Mouse (Mus musculus) intestine, embryonic 15.5 days (tissue): ENCODE results near the gene Lrch1. TPM values are rescaled to one million over a fixed set of nuclear protein-coding genes. Genes with fewer than 3 reads are reported as not detected.
A peak's percentile ranks its signal among the peaks of the same experiment; 100 is the strongest.

ENCODE experiments used
- ATAC-seq: fragments of 200-750 bp; cut with Nextera tagmentation; 2 replicates; pipeline ENCODE4 v1.8.0; 2017; ENCODE audit warnings: moderate TSS enrichment, moderate library complexity
- H3K27ac ChIP-seq: fragments of 300-500 bp; sonication (generic); 2 replicates; pipeline ENCODE4 v1.5.1; 2015; ENCODE audit warnings: mild to moderate bottlenecking, inconsistent platforms
- H3K27me3 ChIP-seq: fragments of 300-500 bp; sonication (generic); replicated peaks from 2 replicates; pipeline ENCODE4 v1.6.1; 2015; ENCODE audit warnings: inconsistent platforms
- H3K36me3 ChIP-seq: fragments of 300-500 bp; sonication (generic); 2 replicates; pipeline ENCODE4 v1.6.1; 2015; ENCODE audit warnings: inconsistent platforms
- H3K4me1 ChIP-seq: fragments of 300-500 bp; sonication (generic); replicated peaks from 2 replicates; pipeline ENCODE4 v1.6.1; 2015; ENCODE audit warnings: inconsistent platforms
- H3K4me2 ChIP-seq: fragments of 300-500 bp; sonication (generic); replicated peaks from 2 replicates; pipeline ENCODE4 v1.6.1; 2015; ENCODE audit warnings: mild to moderate bottlenecking, inconsistent platforms
- H3K4me3 ChIP-seq: fragments of 300-500 bp; sonication (generic); replicated peaks from 2 replicates; pipeline ENCODE4 v1.5.1; 2015; ENCODE audit warnings: inconsistent platforms
- H3K9ac ChIP-seq: fragments of 300-500 bp; sonication (generic); 2 replicates; pipeline ENCODE4 v1.6.1; 2015; ENCODE audit warnings: inconsistent platforms
- H3K9me3 ChIP-seq: fragments of 300-500 bp; sonication (generic); 2 replicates; pipeline ENCODE4 v1.6.1; 2016; ENCODE audit warnings: inconsistent platforms
- WGBS: fragments of 180-500 bp; shearing (Covaris S2); methylation state at CpG from one replicate; pipeline ENCODE4 v1.1.7; 2015; 5-methylcytosine and 5-hydroxymethylcytosine counted together
- polyA plus RNA-seq: library from polyadenylated mRNA; unstranded; fragments of >200 nt; fragmentation: Nextera tagmentation; extraction: Ambion mirVana; gene quantifications from 2 replicates; pipeline ENCODE4 v1.2.1, GENCODE M21; 2015

Gene Lrch1
- polyA plus RNA-seq, 1 experiment from 2014 or later: 12.5 TPM

- no peaks in the 10 kb centered on the region for H3K9me3 ChIP-seq
- WGBS: 65% methylated on average over 8 of the region's 8 CpGs
- no peak overlapping the region for H3K27ac ChIP-seq
- 0 out of 2 replicates have a peak, but pooled peaks have one; percentile 29 for ATAC-seq
- no peak overlapping the region for H3K9ac ChIP-seq
- no peak overlapping the region for H3K4me3 ChIP-seq
- H3K4me1 ChIP-seq: peaks cover 13% of the 10 kb centered on the region; the same call in 1 of the 2 replicates
- no peak overlapping the region for H3K4me2 ChIP-seq
- no peaks in the 10 kb centered on the region for H3K36me3 ChIP-seq
- H3K27me3 ChIP-seq: no peaks in the 10 kb centered on the region
Observed at GRCm38 (mm10) chr14:74900705-74901369, 46.8 kb downstream of the Lrch1 start.

GRCm38 (mm10) chr14:74899953-74900704 lies 47.5 kb downstream of the Lrch1 start:
- Histone ChIP-seq H3K36me3 (no peaks in the 10 kb centered on the region), H3K9ac (no peak overlapping the region), H3K4me2 (no peak overlapping the region), H3K27me3 (no peaks in the 10 kb centered on the region), H3K9me3 (no peaks in the 10 kb centered on the region), H3K27ac (no peak overlapping the region), H3K4me3 (no peak overlapping the region), H3K4me1 (peaks cover 13% of the 10 kb centered on the region; the same call in 1 of the 2 replicates)
- 61% methylated on average over 13 of the region's 13 CpGs for WGBS
- ATAC-seq: no peak

- Histone ChIP-seq H3K9ac (no peak overlapping the region), H3K4me2 (no peak overlapping the region), H3K36me3 (no peaks in the 10 kb centered on the region), H3K27me3 (no peaks in the 10 kb centered on the region), H3K9me3 (no peaks in the 10 kb centered on the region), H3K4me1 (peaks cover 13% of the 10 kb centered on the region; the same call in 1 of the 2 replicates), H3K27ac (no peak overlapping the region), H3K4me3 (no peak overlapping the region)
- WGBS: 90% methylated on average over 5 of the region's 5 CpGs
- ATAC-seq: no peak
Observed at GRCm38 (mm10) chr14:74898939-74899338, 48.7 kb downstream of the Lrch1 start.

- Histone ChIP-seq H3K9me3 (no peaks in the 10 kb centered on the region), H3K27me3 (no peaks in the 10 kb centered on the region), H3K4me2 (no peak overlapping the region), H3K4me3 (no peak overlapping the region), H3K9ac (no peak overlapping the region), H3K4me1 (no peaks in the 10 kb centered on the region), H3K36me3 (no peaks in the 10 kb centered on the region), H3K27ac (no peak overlapping the region)
- 76% methylated on average over 6 of the region's 6 CpGs for WGBS
- ATAC-seq: no peak
Observed at GRCm38 (mm10) chr14:74893693-74894092, 54.0 kb downstream of the Lrch1 start.

- Histone ChIP-seq H3K4me1 (no peaks in the 10 kb centered on the region), H3K4me3 (no peak overlapping the region), H3K9ac (no peak overlapping the region), H3K9me3 (no peaks in the 10 kb centered on the region), H3K36me3 (no peaks in the 10 kb centered on the region), H3K27ac (no peak overlapping the region), H3K4me2 (no peak overlapping the region), H3K27me3 (no peaks in the 10 kb centered on the region)
- 93% methylated on average over 3 of the region's 3 CpGs for WGBS
- ATAC-seq: no peak
Observed at GRCm38 (mm10) chr14:74893085-74893648, 54.5 kb downstream of the Lrch1 start.

- WGBS: 87% methylated on average over 2 of the region's 2 CpGs
- Histone ChIP-seq H3K4me2 (no peak overlapping the region), H3K36me3 (no peaks in the 10 kb centered on the region), H3K4me1 (peaks cover 15% of the 10 kb centered on the region), H3K27me3 (no peaks in the 10 kb centered on the region), H3K9me3 (no peaks in the 10 kb centered on the region), H3K4me3 (no peak overlapping the region), H3K27ac (no peak overlapping the region), H3K9ac (no peak overlapping the region)
- no peak for ATAC-seq
Observed at GRCm38 (mm10) chr14:74889304-74889703, 58.4 kb downstream of the Lrch1 start.

GRCm38 (mm10) chr14:74888103-74888502 lies 59.6 kb downstream of the Lrch1 start:
- 97% methylated on average over 1 of the region's 1 CpGs for WGBS

GRCm38 (mm10) chr14:74886453-74886852 lies 61.2 kb downstream of the Lrch1 start:
- WGBS: 66% methylated on average over 5 of the region's 5 CpGs
- ATAC-seq: no peak
- Histone ChIP-seq H3K4me2 (no peak overlapping the region), H3K9me3 (no peaks in the 10 kb centered on the region), H3K27ac (no peak overlapping the region), H3K9ac (no peak overlapping the region), H3K36me3 (no peaks in the 10 kb centered on the region), H3K4me3 (no peak overlapping the region), H3K27me3 (no peaks in the 10 kb centered on the region), H3K4me1 (peaks cover 35% of the 10 kb centered on the region)

More at GRCm38 (mm10) chr14:74888103-74888502, 59.6 kb downstream of the Lrch1 start:
- Histone ChIP-seq H3K9me3 (no peaks in the 10 kb centered on the region), H3K27ac (no peak overlapping the region), H3K4me2 (no peak overlapping the region), H3K36me3 (no peaks in the 10 kb centered on the region), H3K4me3 (no peak overlapping the region), H3K9ac (no peak overlapping the region), H3K4me1 (peaks cover 25% of the 10 kb centered on the region), H3K27me3 (no peaks in the 10 kb centered on the region)
- ATAC-seq: no peak

GRCm38 (mm10) chr14:74884920-74885319 lies 62.8 kb downstream of the Lrch1 start:
- Histone ChIP-seq H3K36me3 (no peaks in the 10 kb centered on the region), H3K9me3 (no peaks in the 10 kb centered on the region), H3K27me3 (no peaks in the 10 kb centered on the region), H3K4me2 (no peak overlapping the region), H3K4me3 (no peak overlapping the region), H3K27ac (no peak overlapping the region), H3K4me1 (peaks cover 38% of the 10 kb centered on the region), H3K9ac (no peak overlapping the region)
- WGBS: 79% methylated on average over 7 of the region's 7 CpGs
- no peak for ATAC-seq

DNA sequence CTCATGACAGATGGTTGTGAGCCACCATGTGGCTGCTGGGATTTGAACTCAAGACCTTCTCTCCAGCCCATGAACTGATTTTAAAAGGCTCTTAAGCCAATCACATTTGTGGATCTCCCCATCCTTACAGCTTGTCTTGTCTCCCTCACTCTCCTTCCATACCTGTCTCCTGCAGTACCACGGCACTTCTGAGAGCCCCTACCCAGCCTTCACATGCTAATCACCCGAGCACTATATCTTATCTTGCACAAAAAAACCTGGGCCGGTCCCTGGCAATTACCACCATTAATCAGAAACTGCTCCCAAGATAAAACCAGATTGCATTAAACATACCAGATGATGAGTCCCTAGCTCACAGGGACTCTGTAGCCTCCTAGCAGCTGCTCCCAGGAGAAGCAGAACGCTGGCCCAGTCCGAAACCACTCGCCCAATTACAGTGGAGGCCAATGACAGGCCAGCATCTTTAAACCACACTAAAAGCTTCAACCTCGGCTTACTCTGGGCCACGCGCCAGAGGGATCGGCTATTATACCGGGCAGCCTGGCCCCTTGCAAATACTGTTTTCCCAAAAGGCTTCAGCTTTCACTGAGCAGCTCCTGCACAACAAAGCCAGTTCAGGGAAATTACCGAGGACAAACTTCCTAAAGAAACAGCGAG lies 63.5 kb downstream of the Lrch1 start:
- no peaks in the 10 kb centered on the region for H3K36me3 ChIP-seq
- H3K27ac ChIP-seq: peak overlapping the region; percentile 58
- H3K27me3 ChIP-seq: no peaks in the 10 kb centered on the region
- WGBS: 17% methylated on average over 13 of the region's 13 CpGs
- no peak overlapping the region for H3K4me3 ChIP-seq
- ATAC-seq: peak; percentile 65
- H3K4me1 ChIP-seq: peaks cover 38% of the 10 kb centered on the region
- H3K4me2 ChIP-seq: peak overlapping the region; percentile 42
- H3K9me3 ChIP-seq: no peaks in the 10 kb centered on the region
- peak overlapping the region; percentile 30; the same call in 1 of the 2 replicates for H3K9ac ChIP-seq

DNA sequence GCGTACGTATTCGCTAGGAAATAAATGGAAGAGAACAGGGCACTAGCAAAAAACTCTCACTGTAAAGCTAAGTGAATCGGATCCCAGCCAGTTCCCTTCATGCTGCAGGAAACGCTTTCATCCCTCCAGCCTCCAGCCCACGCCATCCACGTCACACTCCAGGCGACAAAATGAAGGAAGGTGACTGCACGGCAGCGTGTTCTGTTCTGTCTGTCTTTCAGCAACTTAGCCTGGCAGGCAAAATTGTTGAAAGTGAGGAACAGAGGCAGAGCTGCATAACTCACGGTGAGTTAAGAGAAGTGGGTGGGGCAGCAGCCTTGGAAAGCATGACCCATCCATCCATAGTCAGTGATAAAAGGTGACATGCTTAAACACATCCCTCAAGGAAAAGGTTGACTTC lies 64.5 kb downstream of the Lrch1 start:
- Histone ChIP-seq H3K27me3 (no peaks in the 10 kb centered on the region), H3K9me3 (no peaks in the 10 kb centered on the region), H3K4me2 (peak overlapping the region; percentile 19; the same call in 1 of the 2 replicates), H3K4me3 (no peak overlapping the region), H3K27ac (no peak overlapping the region), H3K4me1 (peaks cover 38% of the 10 kb centered on the region), H3K36me3 (no peaks in the 10 kb centered on the region), H3K9ac (no peak overlapping the region)
- ATAC-seq: 0 out of 2 replicates have a peak, but pooled peaks have one; percentile 18
- WGBS: 49% methylated on average over 11 of the region's 11 CpGs

- no peak overlapping the region for H3K4me3 ChIP-seq
- no peak for ATAC-seq
- no peak overlapping the region for H3K27ac ChIP-seq
- WGBS: 51% methylated on average over 3 of the region's 3 CpGs
- H3K9me3 ChIP-seq: no peaks in the 10 kb centered on the region
- no peaks in the 10 kb centered on the region for H3K36me3 ChIP-seq
- peaks cover 38% of the 10 kb centered on the region for H3K4me1 ChIP-seq
- no peak overlapping the region for H3K9ac ChIP-seq
- H3K27me3 ChIP-seq: no peaks in the 10 kb centered on the region
- H3K4me2 ChIP-seq: no peak overlapping the region
Observed at GRCm38 (mm10) chr14:74882754-74883153, 64.9 kb downstream of the Lrch1 start.
